Mouse (Mus musculus): Measurements from ENCODE around the gene Copz2. TPM values are rescaled to one million over a fixed set of nuclear protein-coding genes. Genes with fewer than 3 reads are reported as not detected.

Copz2 gene
- total and polyA plus RNA-seq, 2 experiments from 2014 or later = 7.1 to 14.8 TPM

DNA sequence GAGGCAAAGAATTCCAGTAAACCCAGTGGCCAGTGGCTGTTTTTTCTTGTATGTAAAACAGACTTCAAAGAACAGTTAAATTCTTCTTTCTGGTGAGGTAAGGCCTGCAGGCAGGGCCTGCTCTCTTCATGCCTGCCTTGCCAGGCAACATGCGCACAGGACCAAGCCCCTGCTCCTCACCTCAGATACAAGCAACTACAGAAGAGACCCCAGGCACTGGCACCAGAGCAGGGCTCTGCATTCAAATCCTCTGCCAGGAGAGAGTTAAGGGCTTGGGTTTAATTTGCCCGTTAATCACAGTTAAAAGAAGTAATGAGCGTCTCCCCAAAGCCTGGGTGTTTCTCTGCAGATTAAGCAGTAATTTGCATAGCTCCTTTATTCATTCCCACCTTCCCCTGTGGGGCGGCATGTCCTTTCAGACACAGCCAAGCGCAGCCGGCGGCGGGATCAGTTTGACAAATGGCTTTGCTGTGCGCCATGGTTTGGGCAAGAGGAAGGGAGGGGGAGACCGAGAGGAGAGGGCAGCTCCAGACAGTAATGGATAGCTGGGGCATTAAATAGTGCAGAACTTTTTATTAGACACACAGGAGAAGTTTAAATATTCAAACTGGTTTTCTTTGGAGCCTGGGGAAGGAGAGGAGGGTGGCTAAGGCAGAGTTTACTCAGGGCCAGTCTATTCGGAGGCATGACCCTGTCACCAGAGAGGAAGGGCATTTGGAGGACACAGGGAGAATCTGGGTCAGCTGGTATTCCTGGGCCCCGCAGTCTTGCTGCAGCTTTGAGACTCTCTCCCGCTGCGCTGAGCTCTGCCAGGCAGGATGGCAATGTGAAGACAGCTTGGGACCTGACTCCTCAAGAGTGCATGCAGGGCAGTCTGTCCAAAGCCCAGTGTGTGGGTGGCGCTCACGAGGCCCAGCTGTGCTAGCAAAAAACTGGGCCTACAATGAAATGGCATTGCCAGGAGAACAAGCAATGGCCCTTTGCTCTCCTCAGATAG is 53.3 kb downstream of the Copz2 start:
- Histone ChIP-seq H3K9ac (no peak overlapping the region), H3K27me3 (ENCODE audit: insufficient read depth, low read length) (no peaks in the 10 kb centered on the region), H3K36me3 (ENCODE audit: insufficient read depth) (peaks cover 16% of the 10 kb centered on the region; the same call in 1 of the 2 replicates), H3K27ac (ENCODE audit: low read depth, low read length) (peak overlapping the region; percentile 71), H3K4me2 (ENCODE audit: low read depth) (no peak overlapping the region), H3K4me1 (ENCODE audit: insufficient read depth) (0 out of 2 replicates have a peak, but pooled peaks cover 3% of the 10 kb centered on the region), H3K4me3 (ENCODE audit: low read depth, low read length) (no peak overlapping the region), H3K9me3 (ENCODE audit: low read length) (no peaks in the 10 kb centered on the region)
- ATAC-seq (peak; percentile 81), DNase-seq (peak; percentile 62)
- WGBS = 12% methylated on average over 16 of the region's 16 CpGs
- TF ChIP-seq CTCF (IDR thresholded peaks at IDR 0.05; ENCODE audit: low read depth) = no peak

DNA sequence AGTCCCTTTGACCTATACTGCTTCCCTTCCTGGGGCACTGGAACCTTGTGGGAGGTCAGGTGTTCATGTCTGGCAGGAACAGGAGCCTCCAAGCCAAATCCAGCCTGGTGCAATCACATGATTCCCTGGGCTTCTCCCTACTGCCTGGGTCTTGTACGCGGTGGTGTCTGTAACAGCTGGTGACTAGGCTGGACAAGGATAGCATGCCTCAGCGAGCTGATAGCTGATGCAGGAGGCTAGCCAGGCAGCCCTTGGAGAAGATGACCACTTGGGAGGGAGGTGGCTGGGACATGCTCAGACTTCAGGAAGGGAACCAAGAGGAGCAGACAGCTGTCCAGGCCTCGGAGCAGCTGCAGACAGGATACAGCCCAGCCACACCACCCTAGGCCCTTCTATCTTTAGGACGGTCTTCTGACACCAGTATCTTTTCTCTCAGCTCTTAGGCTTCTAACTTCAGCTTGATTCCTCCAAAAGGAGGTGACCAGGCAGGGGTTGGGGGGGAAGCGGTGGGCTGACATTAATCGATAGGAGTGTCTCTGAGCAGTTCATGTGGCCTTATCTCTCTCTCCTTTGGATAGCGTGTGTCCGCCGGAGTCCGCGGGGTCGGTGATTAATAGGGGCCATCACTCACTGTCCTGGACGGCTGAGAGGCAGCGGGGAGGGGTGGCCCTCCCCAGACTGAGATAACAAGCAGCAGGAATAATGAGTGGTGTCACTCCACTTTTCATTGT is 56.9 kb downstream of the Copz2 start:
- H3K27me3 ChIP-seq (ENCODE audit: insufficient read depth, low read length) = no peaks in the 10 kb centered on the region
- WGBS = 60% methylated on average over 15 of the region's 15 CpGs
- DNase-seq (no peak), ATAC-seq (no peak)
- no peaks in the 10 kb centered on the region for H3K4me1 ChIP-seq (ENCODE audit: insufficient read depth)
- no peak overlapping the region for H3K4me2 ChIP-seq (ENCODE audit: low read depth)
- no peak overlapping the region for H3K9ac ChIP-seq
- H3K9me3 ChIP-seq (ENCODE audit: low read length) = no peaks in the 10 kb centered on the region
- no peak for TF ChIP-seq CTCF (IDR thresholded peaks at IDR 0.05; ENCODE audit: low read depth)
- peaks cover 34% of the 10 kb centered on the region; the same call in 1 of the 2 replicates for H3K36me3 ChIP-seq (ENCODE audit: insufficient read depth)
- H3K27ac ChIP-seq (ENCODE audit: low read depth, low read length) = no peak overlapping the region
- H3K4me3 ChIP-seq (ENCODE audit: low read depth, low read length) = no peak overlapping the region

DNA sequence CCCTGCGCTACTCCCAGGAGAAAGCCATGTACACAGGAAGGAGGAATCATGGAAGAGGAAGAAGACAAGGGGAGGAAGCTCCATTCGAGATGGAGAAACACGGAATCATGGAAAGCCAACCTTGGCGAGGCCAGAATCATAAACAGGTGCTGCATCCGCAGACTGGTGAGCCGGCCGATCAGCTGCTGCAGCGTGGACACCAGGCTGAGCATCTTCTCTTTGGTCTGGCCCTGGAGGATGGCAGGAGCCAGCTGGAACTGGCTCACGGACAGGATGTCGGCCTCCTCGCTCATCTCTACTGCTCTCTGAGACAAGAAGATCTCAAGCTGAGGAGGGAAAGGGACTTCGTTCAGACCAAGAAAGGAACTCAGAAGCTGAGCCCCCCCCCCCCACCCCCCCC is 58.9 kb downstream of the Copz2 start:
- Histone ChIP-seq H3K27ac (ENCODE audit: low read depth, low read length) (no peak overlapping the region), H3K9ac (no peak overlapping the region), H3K9me3 (ENCODE audit: low read length) (no peaks in the 10 kb centered on the region), H3K36me3 (ENCODE audit: insufficient read depth) (peaks cover 34% of the 10 kb centered on the region), H3K4me2 (ENCODE audit: low read depth) (no peak overlapping the region), H3K4me3 (ENCODE audit: low read depth, low read length) (no peak overlapping the region), H3K4me1 (ENCODE audit: insufficient read depth) (no peaks in the 10 kb centered on the region), H3K27me3 (ENCODE audit: insufficient read depth, low read length) (no peaks in the 10 kb centered on the region)
- ATAC-seq = no peak
- no peak for DNase-seq
- no peak for TF ChIP-seq CTCF (IDR thresholded peaks at IDR 0.05; ENCODE audit: low read depth)
- 92% methylated on average over 12 of the region's 12 CpGs for WGBS

DNA sequence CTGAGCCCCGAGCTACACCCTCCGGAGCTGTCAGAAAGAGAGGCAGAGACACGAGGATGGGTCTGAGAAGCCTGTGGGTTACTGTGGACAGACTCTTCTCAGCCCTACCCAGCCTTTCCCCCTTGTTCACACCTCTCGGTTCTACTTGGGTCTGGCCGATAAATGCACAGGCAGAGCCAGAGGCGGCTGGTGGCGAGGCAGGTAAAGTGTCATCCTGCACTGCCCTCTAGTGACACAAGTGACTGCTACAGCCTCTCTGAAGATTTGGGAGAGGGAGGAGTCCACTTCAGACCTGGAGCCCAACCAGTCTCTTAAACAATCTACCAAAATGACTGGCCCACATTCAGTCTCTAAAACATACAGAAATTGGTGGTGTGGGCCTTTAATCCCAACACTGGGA is 60.3 kb downstream of the Copz2 start:
- ATAC-seq = peak; percentile 90
- 20% methylated on average over 7 of the region's 7 CpGs for WGBS
- Histone ChIP-seq H3K9ac (no peak overlapping the region), H3K9me3 (ENCODE audit: low read length) (no peaks in the 10 kb centered on the region), H3K27me3 (ENCODE audit: insufficient read depth, low read length) (no peaks in the 10 kb centered on the region), H3K36me3 (ENCODE audit: insufficient read depth) (peaks cover 34% of the 10 kb centered on the region), H3K4me3 (ENCODE audit: low read depth, low read length) (no peak overlapping the region), H3K4me1 (ENCODE audit: insufficient read depth) (no peaks in the 10 kb centered on the region), H3K4me2 (ENCODE audit: low read depth) (no peak overlapping the region), H3K27ac (ENCODE audit: low read depth, low read length) (no peak overlapping the region)
- peak; percentile 92 for TF ChIP-seq CTCF (IDR thresholded peaks at IDR 0.05; ENCODE audit: low read depth)
- DNase-seq = peak; percentile 90

MicroRNA genes within 50 kb of the gene (microRNA counts, 519-probe panel; counts per million panel counts)
- microRNA mmu-miR-152 = 4,270 counts per million, percentile 52 among the panel's probes with 10 or more counts

Small RNAs within 50 kb of the gene (microRNA-seq; reads per million reads assigned to microRNA genes)
- gene Mir152 = 40.1 to 48.3 reads per million in 2 experiments

Other genes starting within 250 kb of the Copz2 start
- 59.2 and 68.8 TPM in 2 replicates for gene Snx11, start 72.3 kb upstream of the Copz2 start, total RNA-seq (2014; rRNA removed)
- 32.7 and 37.1 TPM in 2 replicates for gene Snx11, start 72.3 kb upstream of the Copz2 start, polyA plus RNA-seq (2015; fragmentation: Nextera tagmentation; extraction: Ambion mirVana)
- 57.0 and 62.4 TPM in 2 replicates for gene Cbx1, start 60.7 kb upstream of the Copz2 start, total RNA-seq (2014; rRNA removed)
- 53.7 and 55.6 TPM in 2 replicates for gene Cbx1, start 60.7 kb upstream of the Copz2 start, polyA plus RNA-seq (2015; fragmentation: Nextera tagmentation; extraction: Ambion mirVana)
- 46.5 and 57.4 TPM in 2 replicates for gene Nfe2l1, start 19.9 kb upstream of the Copz2 start, total RNA-seq (2014; rRNA removed)
- gene Nfe2l1, start 19.9 kb upstream of the Copz2 start, polyA plus RNA-seq (2015; fragmentation: Nextera tagmentation; extraction: Ambion mirVana) = 47.3 and 62.4 TPM in 2 replicates
- 54.9 and 57.7 TPM in 2 replicates for gene Cdk5rap3, start 66.6 kb downstream of the Copz2 start, total RNA-seq (2014; rRNA removed)
- gene Cdk5rap3, start 66.6 kb downstream of the Copz2 start, polyA plus RNA-seq (2015; fragmentation: Nextera tagmentation; extraction: Ambion mirVana) = 86.4 and 88.8 TPM in 2 replicates
- not detected in 2 replicates for gene Prr15l, start 78.2 kb downstream of the Copz2 start, total RNA-seq (2014; rRNA removed)
- gene Prr15l, start 78.2 kb downstream of the Copz2 start, polyA plus RNA-seq (2015; fragmentation: Nextera tagmentation; extraction: Ambion mirVana) = 0.11 TPM in 1 of 2 replicates, not detected in the other
- gene Pnpo, start 94.1 kb downstream of the Copz2 start, total RNA-seq (2014; rRNA removed) = 26.2 and 30.3 TPM in 2 replicates
- 28.1 and 33.1 TPM in 2 replicates for gene Pnpo, start 94.1 kb downstream of the Copz2 start, polyA plus RNA-seq (2015; fragmentation: Nextera tagmentation; extraction: Ambion mirVana)
- gene Sp2, start 133.1 kb downstream of the Copz2 start, total RNA-seq (2014; rRNA removed) = 1.9 and 5.0 TPM in 2 replicates
- gene Sp2, start 133.1 kb downstream of the Copz2 start, polyA plus RNA-seq (2015; fragmentation: Nextera tagmentation; extraction: Ambion mirVana) = 13.5 and 14.8 TPM in 2 replicates
- gene Sp6, start 163.5 kb downstream of the Copz2 start, total RNA-seq (2014; rRNA removed) = 0.85 and 0.86 TPM in 2 replicates
- 0.35 and 0.75 TPM in 2 replicates for gene Sp6, start 163.5 kb downstream of the Copz2 start, polyA plus RNA-seq (2015; fragmentation: Nextera tagmentation; extraction: Ambion mirVana)
- 14.8 and 17.9 TPM in 2 replicates for gene Scrn2, start 180.1 kb downstream of the Copz2 start, total RNA-seq (2014; rRNA removed)
- 10.2 and 11.3 TPM in 2 replicates for gene Scrn2, start 180.1 kb downstream of the Copz2 start, polyA plus RNA-seq (2015; fragmentation: Nextera tagmentation; extraction: Ambion mirVana)
- gene Lrrc46, start 191.5 kb downstream of the Copz2 start, total RNA-seq (2014; rRNA removed) = 1.0 and 1.6 TPM in 2 replicates
- 4.9 and 5.8 TPM in 2 replicates for gene Lrrc46, start 191.5 kb downstream of the Copz2 start, polyA plus RNA-seq (2015; fragmentation: Nextera tagmentation; extraction: Ambion mirVana)
- gene Mrpl10, start 191.7 kb downstream of the Copz2 start, total RNA-seq (2014; rRNA removed) = 41.6 and 55.5 TPM in 2 replicates
- 47.0 and 62.0 TPM in 2 replicates for gene Mrpl10, start 191.7 kb downstream of the Copz2 start, polyA plus RNA-seq (2015; fragmentation: Nextera tagmentation; extraction: Ambion mirVana)
- gene Osbpl7, start 200.8 kb downstream of the Copz2 start, total RNA-seq (2014; rRNA removed) = 10.9 and 13.1 TPM in 2 replicates
- 7.4 and 8.3 TPM in 2 replicates for gene Osbpl7, start 200.8 kb downstream of the Copz2 start, polyA plus RNA-seq (2015; fragmentation: Nextera tagmentation; extraction: Ambion mirVana)